Mouse (Mus musculus) liver, adult 2 months (tissue): ENCODE results near the gene Gm28230.

Experiments used
- CTCF ChIP-seq: fragments of 200-500 bp; IDR thresholded peaks from 2 replicates; pipeline ENCODE4 v1.5.1; 2011; ENCODE audit warnings: low read depth, low read length, control low read depth
- POLR2A ChIP-seq: fragments of 200-500 bp; IDR thresholded peaks from 2 replicates; pipeline ENCODE4 v1.6.1; 2011; ENCODE audit warnings: low read length, control low read depth; ENCODE audit not compliant: insufficient read depth; ENCODE audit errors: extremely low read depth

- TF ChIP-seq CTCF: no peak
- no peak for TF ChIP-seq POLR2A
Measured at GRCm38 (mm10) chr2:74727640-74728302, 1.2 kb downstream of the Gm28230 start.
